Mouse (Mus musculus) megakaryocyte, embryonic 14.5 days (primary cell): Measurements from ENCODE around the gene 4930539E08Rik.

Experiments
- FLI1 ChIP-seq: IDR thresholded peaks from 2 replicates; pipeline ENCODE4 v1.6.1; 2012; ENCODE audit warnings: low read length, inconsistent platforms, mixed read lengths
- GATA1 ChIP-seq: IDR thresholded peaks from 3 replicates; pipeline ENCODE4 v1.6.1; 2012; ENCODE audit warnings: mixed read lengths, low read length, inconsistent platforms, borderline replicate concordance

DNA sequence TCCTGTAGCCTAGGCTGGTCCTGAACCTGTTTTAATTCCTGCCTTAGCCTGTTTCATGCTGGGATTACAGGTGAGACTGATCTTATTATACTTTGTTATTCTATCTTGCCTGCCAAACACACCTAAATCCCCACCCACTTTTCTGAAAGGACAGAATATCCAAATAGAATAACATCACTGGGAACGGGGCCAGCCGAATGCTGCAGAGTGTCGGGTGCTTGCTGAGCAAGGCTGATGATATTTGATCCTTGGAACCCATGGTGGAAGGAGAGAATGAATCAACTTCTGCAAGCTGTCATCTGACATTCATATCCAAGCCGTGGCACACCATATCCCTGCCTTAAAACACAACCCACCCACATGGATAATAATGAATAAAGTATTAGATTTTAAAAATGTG, 33.5 kb upstream of the 4930539E08Rik start:
- TF ChIP-seq GATA1 (no peak), FLI1 (no peak)
